Mouse (Mus musculus): ENCODE measurements around the gene Gmcl1. TPM values are rescaled to one million over a fixed set of nuclear protein-coding genes. Genes with fewer than 3 reads are reported as not detected.

The Gmcl1 gene
- polyA plus RNA-seq, 1 experiment from 2014 or later: 31.7 TPM

- Histone ChIP-seq H3K4me3 (replicated peaks) (peak within 1 kb of the TSS; percentile 69), H3K9ac (peak within 1 kb of the TSS; percentile 80), H3K4me1 (replicated peaks) (0 out of 2 replicates have a peak, but pooled peaks cover 2% of the 10 kb centered on the region), H3K27me3 (replicated peaks) (no peaks in the 10 kb centered on the region), H3K4me2 (replicated peaks) (peak within 1 kb of the TSS; percentile 70), H3K27ac (peak within 1 kb of the TSS; percentile 67), H3K36me3 (0 out of 2 replicates have a peak, but pooled peaks cover 17% of the 10 kb centered on the region), H3K9me3 (no peaks in the 10 kb centered on the region)
- 2% methylated on average over 36 of the region's 36 CpGs for WGBS
- peak; percentile 97 for ATAC-seq
Measured at GRCm38 (mm10) chr6:86683872-86684654, 49.1 kb downstream of the Gmcl1 start, which contains the start of gene Snrnp27. Gene Snrnp27, minus strand, starts transcription at chr6:86684522.

- peaks cover 28% of the 10 kb centered on the region; the same call in 1 of the 2 replicates for H3K36me3 ChIP-seq
- WGBS: 83% methylated on average over 3 of the region's 3 CpGs
- no peak overlapping the region for H3K4me2 ChIP-seq (replicated peaks)
- 0 out of 2 replicates have a peak, but pooled peaks cover 2% of the 10 kb centered on the region for H3K4me1 ChIP-seq (replicated peaks)
- H3K9me3 ChIP-seq: no peaks in the 10 kb centered on the region
- ATAC-seq: no peak
- no peak overlapping the region for H3K4me3 ChIP-seq (replicated peaks)
- H3K9ac ChIP-seq: no peak overlapping the region
- H3K27ac ChIP-seq: no peak overlapping the region
- no peaks in the 10 kb centered on the region for H3K27me3 ChIP-seq (replicated peaks)
Measured at GRCm38 (mm10) chr6:86681289-86681688, 51.9 kb downstream of the Gmcl1 start.

- Histone ChIP-seq H3K27me3 (replicated peaks) (no peaks in the 10 kb centered on the region), H3K27ac (no peak overlapping the region), H3K4me3 (replicated peaks) (no peak overlapping the region), H3K36me3 (peaks cover 39% of the 10 kb centered on the region), H3K9me3 (no peaks in the 10 kb centered on the region), H3K4me2 (replicated peaks) (no peak overlapping the region), H3K4me1 (replicated peaks) (no peaks in the 10 kb centered on the region), H3K9ac (no peak overlapping the region)
- no peak for ATAC-seq
- 65% methylated on average over 6 of the region's 6 CpGs for WGBS
Measured at GRCm38 (mm10) chr6:86678341-86678740, 54.8 kb downstream of the Gmcl1 start.

- Histone ChIP-seq H3K9me3 (no peaks in the 10 kb centered on the region), H3K36me3 (peaks cover 12% of the 10 kb centered on the region), H3K27me3 (replicated peaks) (no peaks in the 10 kb centered on the region), H3K4me2 (replicated peaks) (no peak overlapping the region), H3K4me3 (replicated peaks) (no peak overlapping the region), H3K4me1 (replicated peaks) (peaks cover 7% of the 10 kb centered on the region; the same call in 1 of the 2 replicates), H3K9ac (no peak overlapping the region), H3K27ac (no peak overlapping the region)
- WGBS: 11% methylated on average over 2 of the region's 2 CpGs
- no peak for ATAC-seq
Measured at GRCm38 (mm10) chr6:86670873-86671272, 62.3 kb downstream of the Gmcl1 start.

- Histone ChIP-seq H3K27ac (peak overlapping the region; percentile 66), H3K4me1 (replicated peaks) (peaks cover 7% of the 10 kb centered on the region; the same call in 1 of the 2 replicates), H3K36me3 (peaks cover 12% of the 10 kb centered on the region; the same call in 1 of the 2 replicates), H3K4me2 (replicated peaks) (peak overlapping the region; percentile 86), H3K4me3 (replicated peaks) (peak overlapping the region; percentile 97), H3K27me3 (replicated peaks) (no peaks in the 10 kb centered on the region), H3K9me3 (no peaks in the 10 kb centered on the region), H3K9ac (peak overlapping the region; percentile 83)
- WGBS: under 1% methylated on average over 37 of the region's 37 CpGs
- peak; percentile 100 for ATAC-seq
Measured at GRCm38 (mm10) chr6:86669240-86669727, 63.9 kb downstream of the Gmcl1 start.

GRCm38 (mm10) chr6:86668580-86669239 lies 64.5 kb downstream of the Gmcl1 start, which contains the start of gene Mxd1:
Gene Mxd1, minus strand, starts transcription at chr6:86669161.
- H3K9ac ChIP-seq: peak within 1 kb of the TSS; percentile 83
- under 1% methylated on average over 70 of the region's 76 CpGs for WGBS
- peak within 1 kb of the TSS; percentile 66 for H3K27ac ChIP-seq
- no peak; the same call in 1 of the 2 replicates for ATAC-seq
- H3K27me3 ChIP-seq (replicated peaks): no peaks in the 10 kb centered on the region
- peak within 1 kb of the TSS; percentile 87 for H3K4me2 ChIP-seq (replicated peaks)
- peaks cover 13% of the 10 kb centered on the region; the same call in 1 of the 2 replicates for H3K36me3 ChIP-seq
- peak within 1 kb of the TSS; percentile 97 for H3K4me3 ChIP-seq (replicated peaks)
- peaks cover 7% of the 10 kb centered on the region; the same call in 1 of the 2 replicates for H3K4me1 ChIP-seq (replicated peaks)
- H3K9me3 ChIP-seq: no peaks in the 10 kb centered on the region

- Histone ChIP-seq H3K9me3 (no peaks in the 10 kb centered on the region), H3K4me2 (replicated peaks) (peak overlapping the region; percentile 87; the same call in 1 of the 2 replicates), H3K9ac (no peak overlapping the region; the same call in 1 of the 2 replicates), H3K27ac (no peak overlapping the region), H3K36me3 (peaks cover 14% of the 10 kb centered on the region; the same call in 1 of the 2 replicates), H3K4me3 (replicated peaks) (no peak overlapping the region), H3K4me1 (replicated peaks) (peaks cover 7% of the 10 kb centered on the region; the same call in 1 of the 2 replicates), H3K27me3 (replicated peaks) (no peaks in the 10 kb centered on the region)
- WGBS: 92% methylated on average over 10 of the region's 10 CpGs
- ATAC-seq: no peak
Measured at GRCm38 (mm10) chr6:86667061-86667460, 66.1 kb downstream of the Gmcl1 start.

GRCm38 (mm10) chr6:86665560-86666307 lies 67.4 kb downstream of the Gmcl1 start:
- Histone ChIP-seq H3K9ac (no peak overlapping the region), H3K9me3 (no peaks in the 10 kb centered on the region), H3K4me2 (replicated peaks) (no peak overlapping the region), H3K27ac (no peak overlapping the region), H3K4me3 (replicated peaks) (no peak overlapping the region), H3K27me3 (replicated peaks) (no peaks in the 10 kb centered on the region), H3K36me3 (peaks cover 19% of the 10 kb centered on the region), H3K4me1 (replicated peaks) (peaks cover 7% of the 10 kb centered on the region; the same call in 1 of the 2 replicates)
- no peak for ATAC-seq
- WGBS: 80% methylated on average over 17 of the region's 17 CpGs

GRCm38 (mm10) chr6:86665076-86665475 lies 68.1 kb downstream of the Gmcl1 start:
- no peak overlapping the region for H3K27ac ChIP-seq
- ATAC-seq: no peak
- H3K9me3 ChIP-seq: no peaks in the 10 kb centered on the region
- no peak overlapping the region for H3K4me2 ChIP-seq (replicated peaks)
- no peaks in the 10 kb centered on the region for H3K27me3 ChIP-seq (replicated peaks)
- WGBS: 68% methylated on average over 5 of the region's 5 CpGs
- no peak overlapping the region for H3K4me3 ChIP-seq (replicated peaks)
- peaks cover 19% of the 10 kb centered on the region for H3K36me3 ChIP-seq
- H3K9ac ChIP-seq: no peak overlapping the region
- peaks cover 7% of the 10 kb centered on the region; the same call in 1 of the 2 replicates for H3K4me1 ChIP-seq (replicated peaks)

GRCm38 (mm10) chr6:86660161-86660877 lies 72.9 kb downstream of the Gmcl1 start:
- no peak overlapping the region for H3K27ac ChIP-seq
- H3K27me3 ChIP-seq (replicated peaks): no peaks in the 10 kb centered on the region
- no peak overlapping the region for H3K4me3 ChIP-seq (replicated peaks)
- no peaks in the 10 kb centered on the region for H3K4me1 ChIP-seq (replicated peaks)
- no peak overlapping the region for H3K9ac ChIP-seq
- H3K36me3 ChIP-seq: peaks cover 19% of the 10 kb centered on the region
- no peak for ATAC-seq
- no peaks in the 10 kb centered on the region for H3K9me3 ChIP-seq
- no peak overlapping the region for H3K4me2 ChIP-seq (replicated peaks)
- 72% methylated on average over 9 of the region's 9 CpGs for WGBS

GRCm38 (mm10) chr6:86658501-86658900 lies 74.7 kb downstream of the Gmcl1 start:
- H3K36me3 ChIP-seq: peaks cover 12% of the 10 kb centered on the region
- no peak overlapping the region for H3K4me3 ChIP-seq (replicated peaks)

More at GRCm38 (mm10) chr6:86658501-86658900, 74.7 kb downstream of the Gmcl1 start:
- ATAC-seq: no peak
- Histone ChIP-seq H3K4me1 (replicated peaks) (no peaks in the 10 kb centered on the region), H3K9ac (no peak overlapping the region), H3K27me3 (replicated peaks) (no peaks in the 10 kb centered on the region), H3K4me2 (replicated peaks) (no peak overlapping the region), H3K9me3 (no peaks in the 10 kb centered on the region), H3K27ac (no peak overlapping the region)
- 83% methylated on average over 3 of the region's 3 CpGs for WGBS
